Mouse (Mus musculus) MEL (cell line): ENCODE results near the gene C330007P06Rik. TPM values are rescaled to one million over a fixed set of nuclear protein-coding genes. Genes with fewer than 3 reads are reported as not detected.

ENCODE experiments used
- DNase-seq: peaks from one replicate; pipeline ENCODE4 v3.0.0; 2011; ENCODE audit warnings: low read depth, low spot score
- H3K27ac ChIP-seq: 2 replicates; pipeline ENCODE4 v1.5.1; 2012; ENCODE audit warnings: low read depth, mild to moderate bottlenecking, control low read depth, low read length, moderate library complexity; ENCODE audit not compliant: control insufficient read depth
- H3K27me3 ChIP-seq, 2 experiments: fragments of 150-350 bp in 1 of 2; sonication (generic) in 1 of 2; 2 replicates each; pipeline ENCODE4 v1.6.1; 2012; ENCODE audit warnings: low read length in 2 of 2, mild to moderate bottlenecking in 2 of 2, improper control_type of control experiment in 1 of 2, moderate library complexity in 1 of 2; ENCODE audit not compliant: insufficient read depth in 2 of 2, control insufficient read depth in 1 of 2
- H3K36me3 ChIP-seq, 2 experiments: 2 replicates each; pipeline ENCODE4 v1.6.1; 2012 to 2014; ENCODE audit warnings: low read length in 2 of 2, improper control_type of control experiment in 1 of 2, inconsistent platforms in 1 of 2, mild to moderate bottlenecking in 1 of 2; ENCODE audit not compliant: insufficient read depth in 2 of 2, control insufficient read depth in 1 of 2
- H3K4me1 ChIP-seq, 2 experiments: fragments of 150-350 bp in 1 of 2; sonication (generic) in 1 of 2; 2 replicates each; pipeline ENCODE4 v1.6.1; 2012; ENCODE audit warnings: low read length in 2 of 2, improper control_type of control experiment in 1 of 2, mild to moderate bottlenecking in 1 of 2; ENCODE audit not compliant: insufficient read depth in 2 of 2, control insufficient read depth in 1 of 2
- H3K4me3 ChIP-seq, 2 experiments: fragments of 150-350 bp in 1 of 2; sonication (generic) in 1 of 2; 2 replicates each; pipeline ENCODE4 v1.5.1; 2012; ENCODE audit warnings: low read depth in 2 of 2, low read length in 2 of 2, mild to moderate bottlenecking in 2 of 2, moderate library complexity in 2 of 2, control low read depth in 1 of 2, improper control_type of control experiment in 1 of 2; ENCODE audit not compliant: control insufficient read depth in 1 of 2, insufficient read depth in 1 of 2
- H3K79me2 ChIP-seq: 2 replicates; pipeline ENCODE4 v1.6.1; 2012; ENCODE audit warnings: mild to moderate bottlenecking, low read length, moderate library complexity; ENCODE audit not compliant: control insufficient read depth, poor library complexity, insufficient read depth
- H3K9ac ChIP-seq: 2 replicates; pipeline ENCODE4 v1.6.1; 2012; ENCODE audit warnings: low read depth, mild to moderate bottlenecking, control low read depth, low read length, moderate library complexity; ENCODE audit not compliant: control insufficient read depth, poor library complexity, severe bottlenecking
- H3K9me3 ChIP-seq: fragments of 150-350 bp; sonication (generic); replicated peaks from 2 replicates; pipeline ENCODE4 v1.6.1; 2012; ENCODE audit warnings: mild to moderate bottlenecking, low read length, improper control_type of control experiment, moderate library complexity; ENCODE audit not compliant: insufficient read depth
- BHLHE40 ChIP-seq: IDR thresholded peaks from 2 replicates; pipeline ENCODE4 v1.6.1; 2012; ENCODE audit warnings: low read depth, mild to moderate bottlenecking, inconsistent platforms, low read length, improper control_type of control experiment, borderline replicate concordance
- CHD1 ChIP-seq: IDR thresholded peaks from 2 replicates; pipeline ENCODE4 v1.6.1; 2012; ENCODE audit warnings: low read depth, mild to moderate bottlenecking, inconsistent platforms, low read length, improper control_type of control experiment
- ELF1 ChIP-seq: IDR thresholded peaks from 2 replicates; pipeline ENCODE4 v1.6.1; 2014; ENCODE audit warnings: low read depth, mild to moderate bottlenecking, inconsistent platforms, low read length, improper control_type of control experiment, moderate library complexity
- ETS1 ChIP-seq: IDR thresholded peaks from 2 replicates; pipeline ENCODE4 v1.6.1; 2012; ENCODE audit warnings: low read depth, mild to moderate bottlenecking, inconsistent platforms, low read length, improper control_type of control experiment, moderate library complexity
- GABPA ChIP-seq: IDR thresholded peaks from 2 replicates; pipeline ENCODE4 v1.6.1; 2012; ENCODE audit warnings: low read depth, mild to moderate bottlenecking, inconsistent platforms, low read length, improper control_type of control experiment, moderate library complexity
- JUND ChIP-seq: IDR thresholded peaks from 2 replicates; pipeline ENCODE4 v1.6.1; 2011; ENCODE audit warnings: low read depth, mild to moderate bottlenecking, improper control_type of control experiment, low read length
- KAT2A ChIP-seq: conservative IDR thresholded peaks from 2 replicates; pipeline ENCODE4 v1.6.1; 2012; ENCODE audit warnings: low read depth, low read length, improper control_type of control experiment, inconsistent platforms
- MAFK ChIP-seq: IDR thresholded peaks from 2 replicates; pipeline ENCODE4 v1.6.1; 2011; ENCODE audit warnings: low read depth, mild to moderate bottlenecking, low read length, improper control_type of control experiment, borderline replicate concordance
- MAX ChIP-seq: IDR thresholded peaks from 2 replicates; pipeline ENCODE4 v1.6.1; 2011; ENCODE audit warnings: low read length, improper control_type of control experiment
- MEF2A ChIP-seq: IDR thresholded peaks from 2 replicates; pipeline ENCODE4 v1.6.1; 2014; ENCODE audit warnings: low read depth, mild to moderate bottlenecking, inconsistent platforms, low read length, improper control_type of control experiment; ENCODE audit not compliant: poor library complexity, insufficient replicate concordance, severe bottlenecking; ENCODE audit errors: extremely low read depth
- MXI1 ChIP-seq: IDR thresholded peaks from 2 replicates; pipeline ENCODE4 v1.6.1; 2011; ENCODE audit warnings: mild to moderate bottlenecking, low read depth, low read length, improper control_type of control experiment
- MYB ChIP-seq: IDR thresholded peaks from 2 replicates; pipeline ENCODE4 v1.6.1; 2011; ENCODE audit warnings: mild to moderate bottlenecking, low read depth, low read length, improper control_type of control experiment
- NRF1 ChIP-seq: IDR thresholded peaks from 2 replicates; pipeline ENCODE4 v1.6.1; 2014; ENCODE audit warnings: low read depth, mild to moderate bottlenecking, inconsistent platforms, low read length, improper control_type of control experiment, moderate library complexity; ENCODE audit not compliant: poor library complexity, insufficient read depth, severe bottlenecking
- POLR2A ChIP-seq, 2 experiments: IDR thresholded peaks; 2 replicates each; pipeline ENCODE4 v1.6.1; 2011 to 2012; ENCODE audit warnings: low read length in 2 of 2, mild to moderate bottlenecking in 2 of 2, control low read depth in 1 of 2, improper control_type of control experiment in 1 of 2, low read depth in 1 of 2, moderate library complexity in 1 of 2; ENCODE audit not compliant: control insufficient read depth in 1 of 2, insufficient read depth in 1 of 2, poor library complexity in 1 of 2
- POLR2AphosphoS2 ChIP-seq: IDR thresholded peaks from 2 replicates; pipeline ENCODE4 v1.6.1; 2011; ENCODE audit warnings: low read length, improper control_type of control experiment
- RAD21 ChIP-seq: IDR thresholded peaks from 2 replicates; pipeline ENCODE4 v1.6.1; 2011; ENCODE audit warnings: mild to moderate bottlenecking, low read depth, low read length, improper control_type of control experiment
- SMC3 ChIP-seq: IDR thresholded peaks from 2 replicates; pipeline ENCODE4 v1.6.1; 2011; ENCODE audit warnings: low read depth, low read length, improper control_type of control experiment
- TBP ChIP-seq: IDR thresholded peaks from 2 replicates; pipeline ENCODE4 v1.8.0; 2011; ENCODE audit warnings: low read depth, low read length, improper control_type of control experiment
- UBTF ChIP-seq: IDR thresholded peaks from 2 replicates; pipeline ENCODE4 v1.6.1; 2012; ENCODE audit warnings: low read depth, mild to moderate bottlenecking, inconsistent platforms, low read length, improper control_type of control experiment, moderate library complexity, borderline replicate concordance; ENCODE audit not compliant: insufficient read depth
- USF2 ChIP-seq, 2 experiments: IDR thresholded peaks; 2 replicates each; pipeline ENCODE4 v1.6.1; 2011 to 2012; ENCODE audit warnings: improper control_type of control experiment in 2 of 2, low read length in 2 of 2, borderline replicate concordance in 1 of 2, inconsistent platforms in 1 of 2, low read depth in 1 of 2, mild to moderate bottlenecking in 1 of 2; ENCODE audit not compliant: insufficient read depth in 1 of 2
- ZMIZ1 ChIP-seq: IDR thresholded peaks from 2 replicates; pipeline ENCODE4 v1.6.1; 2012; ENCODE audit warnings: low read depth, mild to moderate bottlenecking, inconsistent platforms, low read length, improper control_type of control experiment, moderate library complexity
- ZNF384 ChIP-seq: IDR thresholded peaks from 2 replicates; pipeline ENCODE4 v1.6.1; 2012; ENCODE audit warnings: low read depth, mild to moderate bottlenecking, inconsistent platforms, low read length, improper control_type of control experiment
- polyA plus RNA-seq, 2 experiments: library from polyadenylated mRNA; stranded (reverse) in 1 of 2; unstranded in 1 of 2; fragments of >175 nt in 1 of 2; fragments of >200 nt in 1 of 2; gene quantifications; 2 replicates each; pipeline versions ENCODE4 v1.2.1 to v1.2.4; 2012; ENCODE audit warnings: low replicate concordance in 2 of 2, low read depth in 1 of 2; ENCODE audit not compliant: insufficient read length in 2 of 2, insufficient read depth in 1 of 2, missing spikeins in 1 of 2
- total RNA-seq: library from RNA; depleted of rRNA; stranded (reverse); fragments of 300-350 nt; gene quantifications from 2 replicates; pipeline ENCODE4 v1.2.3, GENCODE M21; 2012; rRNA removed

The C330007P06Rik gene
- total RNA-seq (15.1 and 16.0 TPM in 2 replicates), polyA plus RNA-seq (10 to 100 TPM in 1 of 2 experiments, not detected in 1; 17.1 TPM)

GRCm38 (mm10) chrX:36873765-36874164, at the start of gene C330007P06Rik, which contains the start of gene Ube2a:
C330007P06Rik (minus strand) TSS chrX:36874111.
Ube2a (plus strand) TSS chrX:36873900.
- TF ChIP-seq TBP (0 out of 2 replicates have a peak, but pooled peaks have one; percentile 43), BHLHE40 (no peak), JUND (no peak), SMC3 (no peak), CHD1 (no peak), POLR2AphosphoS2 (no peak), NRF1 (no peak), KAT2A (no peak), UBTF (no peak)
- TF ChIP-seq, all 39 proteins: peak for 1
- Histone ChIP-seq H3K9ac (peak within 1 kb of the TSS; percentile 98), H3K36me3 (peaks cover 0 to 2% of the 10 kb centered on the region in 2 experiments; a peak in 2 of 4 replicates), H3K79me2 (peaks cover 13% of the 10 kb centered on the region), H3K4me1 (peaks cover 0 to 4% of the 10 kb centered on the region in 2 experiments; a peak in 2 of 4 replicates), H3K27ac (peak within 1 kb of the TSS; percentile 55), H3K9me3 (no peaks in the 10 kb centered on the region), H3K4me3 (peak within 1 kb of the TSS; percentile 97 to 98), H3K27me3 (no peaks in the 10 kb centered on the region)
- DNase-seq = no peak

DNA sequence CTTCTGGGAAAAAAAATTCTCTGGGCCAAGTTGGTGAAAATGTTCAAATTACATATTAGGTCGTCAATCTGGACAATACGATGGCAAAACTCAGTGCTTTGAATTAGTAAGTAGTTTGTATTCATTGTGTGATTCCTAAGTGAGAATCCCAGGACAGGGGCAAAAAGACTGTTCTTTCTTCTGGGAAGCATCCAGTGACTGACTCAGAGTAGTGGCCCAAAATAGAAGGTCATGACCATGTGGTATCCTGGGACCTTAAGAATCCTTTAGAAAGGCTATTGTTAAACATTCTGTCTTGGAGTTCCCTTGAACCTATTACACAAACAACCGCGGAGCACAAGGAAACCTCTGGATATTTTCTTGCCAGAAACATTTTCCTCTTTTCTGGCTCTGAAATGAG, 47.4 kb upstream of the C330007P06Rik start:
- no peaks in the 10 kb centered on the region for H3K36me3 ChIP-seq
- no peak for DNase-seq
- no peaks in the 10 kb centered on the region for H3K79me2 ChIP-seq
- H3K4me1 ChIP-seq = no peaks in the 10 kb centered on the region
- H3K27ac ChIP-seq = no peak overlapping the region
- no peak overlapping the region for H3K9ac ChIP-seq
- no peaks in the 10 kb centered on the region for H3K27me3 ChIP-seq
- H3K9me3 ChIP-seq = no peaks in the 10 kb centered on the region
- H3K4me3 ChIP-seq = no peak overlapping the region
- TF ChIP-seq MAFK (no peak), MYB (no peak)

GRCm38 (mm10) chrX:36917749-36918148, 43.8 kb upstream of the C330007P06Rik start:
- Histone ChIP-seq H3K4me3 (no peak overlapping the region), H3K27me3 (no peaks in the 10 kb centered on the region), H3K9ac (no peak overlapping the region), H3K79me2 (no peaks in the 10 kb centered on the region), H3K27ac (no peak overlapping the region), H3K36me3 (no peaks in the 10 kb centered on the region), H3K9me3 (no peaks in the 10 kb centered on the region), H3K4me1 (no peaks in the 10 kb centered on the region)
- DNase-seq = no peak
- TF ChIP-seq UBTF = no peak
- no peak for TF ChIP-seq USF2 (IDR thresholded peaks at IDR 0.05; ENCODE audit: borderline replicate concordance in 1 of 2, insufficient read depth in 1 of 2, low read depth in 1 of 2, low read length in 2 of 2)
- no peak for TF ChIP-seq MXI1
- no peak for TF ChIP-seq GABPA
- no peak for TF ChIP-seq ZMIZ1
- TF ChIP-seq ELF1 = no peak
- TF ChIP-seq ZNF384 = no peak
- no peak for TF ChIP-seq RAD21
- TF ChIP-seq ETS1 = no peak
- no peak for TF ChIP-seq POLR2AphosphoS2
- no peak for TF ChIP-seq MAX
- TF ChIP-seq NRF1 = no peak
- TF ChIP-seq MEF2A = no peak
- TF ChIP-seq POLR2A (IDR thresholded peaks at IDR 0.05; ENCODE audit: control insufficient read depth in 1 of 2, insufficient read depth in 1 of 2, low read depth in 1 of 2, low read length in 2 of 2, poor library complexity in 1 of 2) = no peak
- TF ChIP-seq MAFK = no peak
